Mouse (Mus musculus) brain, embryonic 14.5 days (tissue): ENCODE measurements at regions not wholly inside any gene's neighbourhood (a gene's known extent, or its start where the extent isn't known, plus 50 kb on each side); places are given as distances from the start of the nearest gene placed in this dataset.

Experiments
- DNase-seq: peaks from one replicate; pipeline ENCODE4 v3.0.0-alpha.2; 2011; ENCODE audit warnings: low read depth
- CTCF ChIP-seq: fragments of 200-500 bp; IDR thresholded peaks from 2 replicates; pipeline ENCODE4 v1.5.1; 2012; ENCODE audit warnings: inconsistent platforms, mild to moderate bottlenecking, moderate library complexity, borderline replicate concordance; ENCODE audit not compliant: insufficient read depth, insufficient read length; ENCODE audit errors: extremely low read depth
- POLR2A ChIP-seq: fragments of 200-500 bp; IDR thresholded peaks from 2 replicates; pipeline ENCODE4 v1.6.1; 2012; ENCODE audit warnings: mild to moderate bottlenecking, inconsistent platforms, borderline replicate concordance; ENCODE audit not compliant: poor library complexity, insufficient read depth, insufficient read length, severe bottlenecking; ENCODE audit errors: extremely low read depth

DNA sequence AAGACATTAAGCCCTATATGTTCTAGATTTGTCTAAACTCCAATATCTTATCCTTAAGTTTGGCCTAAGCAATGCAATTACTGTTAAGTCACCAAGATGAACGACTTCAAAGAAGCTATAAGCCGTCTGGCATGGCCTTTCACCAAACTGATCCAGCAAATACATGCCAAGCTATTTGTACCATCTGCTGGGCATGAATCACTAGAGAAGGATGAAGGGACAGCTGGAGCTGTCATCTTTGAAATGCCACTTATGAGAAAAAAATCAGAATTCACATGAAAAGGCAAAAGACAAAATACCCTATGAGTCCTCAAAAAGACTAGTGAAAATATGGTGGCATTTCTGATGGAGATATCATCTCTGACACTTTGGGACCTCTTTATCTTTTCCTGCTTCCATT is 430.3 kb upstream of the Steap1 start:
- DNase-seq, result peak; percentile 80
- TF ChIP-seq CTCF (no peak), POLR2A (no peak)

DNA sequence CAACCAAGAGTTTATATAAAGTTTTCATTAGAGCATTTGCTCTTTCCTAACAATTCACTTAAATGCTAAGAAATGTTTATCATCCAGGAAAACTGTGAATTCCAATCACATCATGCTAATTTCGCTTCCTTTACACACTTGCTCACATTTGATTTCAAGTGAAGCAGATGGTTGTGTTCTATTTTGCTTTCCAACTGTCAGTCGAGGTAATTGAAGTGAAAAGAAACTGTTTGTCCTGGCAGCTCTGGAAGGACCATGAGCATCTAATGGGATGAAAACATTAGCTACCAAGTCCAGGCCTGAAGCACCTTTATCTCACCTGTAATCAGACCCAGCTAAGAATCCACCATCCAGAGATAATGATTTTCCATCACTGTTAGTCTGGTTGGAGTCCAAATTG is 418.9 kb upstream of the Steap1 start:
- peak; percentile 80 for DNase-seq
- TF ChIP-seq CTCF (no peak), POLR2A (no peak)

DNA sequence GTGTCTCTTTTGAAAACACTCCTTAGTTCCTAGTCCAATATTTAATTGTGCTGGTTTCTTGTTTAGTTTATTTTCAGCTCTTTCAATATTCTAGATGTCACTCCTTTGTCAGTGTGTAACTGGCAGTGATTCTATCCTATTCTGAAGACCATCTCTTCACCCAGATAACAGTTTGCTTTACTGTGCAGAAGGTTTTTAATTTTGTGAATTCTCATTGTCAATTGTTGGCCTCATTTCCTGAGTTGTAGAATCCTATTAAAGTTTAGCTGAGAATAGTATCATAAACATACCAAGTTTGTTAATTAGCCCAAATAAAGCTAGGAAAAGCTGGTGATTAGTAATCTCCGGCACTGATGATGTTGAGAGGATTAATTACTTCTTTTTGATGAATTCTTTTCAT is 418.4 kb upstream of the Steap1 start:
- TF ChIP-seq POLR2A, result no peak
- no peak for TF ChIP-seq CTCF
- DNase-seq, result peak; percentile 52
